Mouse (Mus musculus): ENCODE measurements around the gene Avpr1b. TPM values are rescaled to one million over a fixed set of nuclear protein-coding genes. Genes with fewer than 3 reads are reported as not detected.
A peak's percentile ranks its signal among the peaks of the same experiment; 100 is the strongest.

Avpr1b gene
- polyA plus RNA-seq (2015; fragmentation: Nextera tagmentation; extraction: Ambion mirVana): not detected in 2 replicates

DNA sequence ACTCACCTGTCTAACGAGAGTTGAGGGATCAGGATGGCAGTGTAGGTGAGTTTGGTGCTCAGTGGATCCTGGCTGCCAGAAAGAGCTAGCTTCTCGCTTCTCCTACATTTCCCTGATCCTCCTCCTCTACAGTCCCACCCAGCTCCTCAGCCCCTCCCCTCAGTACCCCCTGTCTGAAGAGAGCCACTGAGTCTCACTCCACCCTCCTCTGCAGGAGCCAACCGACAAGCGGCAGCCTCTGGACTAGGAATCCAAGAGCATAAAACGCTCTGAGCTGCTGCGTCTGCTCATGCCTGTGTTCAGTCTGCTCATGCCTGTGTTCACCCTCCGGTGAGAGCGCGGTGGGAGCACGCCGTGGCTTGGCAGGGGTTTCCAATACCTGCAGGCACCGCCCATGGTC is at the start of gene Avpr1b:
Gene Avpr1b (plus strand): TSS at position 335 of the 400 bp plus-strand sequence.
- DNase-seq (ENCODE audit: low spot score): no peak

GRCm38 (mm10) chr1:131551956-131552355 is 47.1 kb upstream of the Avpr1b start:
- DNase-seq (ENCODE audit: low spot score): no peak

GRCm38 (mm10) chr1:131553428-131553827 is 45.6 kb upstream of the Avpr1b start:
- DNase-seq (ENCODE audit: low spot score): no peak

- DNase-seq (ENCODE audit: low spot score): peak; percentile 89
These were observed 43.8 kb upstream of the Avpr1b start for GRCm38 (mm10) chr1:131555042-131555812.

GRCm38 (mm10) chr1:131560500-131560899 is 38.5 kb upstream of the Avpr1b start:
- no peak for DNase-seq (ENCODE audit: low spot score)

DNA sequence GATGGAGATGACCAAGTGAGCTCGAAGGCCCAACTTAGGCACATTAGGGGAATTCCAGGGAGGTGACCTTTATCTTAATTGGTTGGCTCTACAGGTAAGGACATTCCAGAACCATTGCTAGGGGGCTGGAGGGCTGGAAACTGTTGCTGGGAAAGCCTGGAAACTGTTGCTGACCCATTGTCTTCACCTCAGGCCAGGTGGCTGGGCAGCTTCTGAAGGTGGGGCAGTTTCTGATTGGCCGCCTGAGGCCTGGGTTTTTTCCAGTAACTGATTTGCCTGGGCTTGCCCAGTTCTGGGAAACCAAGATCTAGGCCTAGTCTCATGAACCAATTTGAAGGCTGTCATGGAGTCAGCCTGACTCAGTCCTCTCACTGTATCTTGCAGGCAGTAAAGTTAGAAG is 37.0 kb upstream of the Avpr1b start:
- no peak for DNase-seq (ENCODE audit: low spot score)

- peak; percentile 79 for DNase-seq (ENCODE audit: low spot score)
These were observed 33.0 kb upstream of the Avpr1b start for GRCm38 (mm10) chr1:131566056-131566455.

DNA sequence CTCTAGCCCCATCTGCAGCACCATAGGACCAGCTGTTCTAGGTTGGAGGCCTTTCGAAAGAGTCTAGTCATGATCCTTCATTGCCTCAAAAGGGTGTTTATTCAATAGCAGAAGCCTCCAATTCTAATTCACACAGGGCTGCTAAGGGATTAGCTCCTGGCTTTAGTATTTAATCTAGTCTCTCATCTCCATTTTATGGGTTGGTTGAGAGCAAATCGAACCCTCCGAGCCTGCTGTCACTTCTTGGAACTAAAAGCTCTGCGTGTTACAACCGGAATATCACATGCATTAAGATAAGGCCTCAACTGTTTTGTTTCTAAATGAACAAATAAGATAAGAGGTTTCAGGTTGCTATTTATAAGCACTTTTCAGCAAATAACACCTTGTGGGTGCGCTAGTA is 29.3 kb upstream of the Avpr1b start:
- no peak for DNase-seq (ENCODE audit: low spot score)

DNA sequence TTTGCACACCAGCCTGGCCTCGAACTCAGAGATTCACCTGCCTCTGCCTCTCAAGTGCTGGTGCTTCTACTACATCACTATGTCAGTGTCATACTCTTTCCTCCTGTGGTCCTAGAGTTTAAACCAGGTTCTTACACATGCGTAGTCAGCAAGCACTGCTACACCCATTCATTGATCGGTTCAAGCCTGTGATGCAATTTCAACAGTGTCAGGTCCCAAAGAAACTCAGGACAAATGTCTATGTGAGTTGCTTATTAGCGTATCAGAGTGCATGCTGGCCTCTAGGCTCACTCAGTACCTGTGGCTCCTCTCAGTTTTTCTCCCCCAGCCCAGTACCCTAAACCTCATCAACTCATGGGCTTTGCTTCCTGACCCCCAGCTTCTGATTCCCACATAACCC is 28.6 kb upstream of the Avpr1b start:
- DNase-seq (ENCODE audit: low spot score): no peak

DNA sequence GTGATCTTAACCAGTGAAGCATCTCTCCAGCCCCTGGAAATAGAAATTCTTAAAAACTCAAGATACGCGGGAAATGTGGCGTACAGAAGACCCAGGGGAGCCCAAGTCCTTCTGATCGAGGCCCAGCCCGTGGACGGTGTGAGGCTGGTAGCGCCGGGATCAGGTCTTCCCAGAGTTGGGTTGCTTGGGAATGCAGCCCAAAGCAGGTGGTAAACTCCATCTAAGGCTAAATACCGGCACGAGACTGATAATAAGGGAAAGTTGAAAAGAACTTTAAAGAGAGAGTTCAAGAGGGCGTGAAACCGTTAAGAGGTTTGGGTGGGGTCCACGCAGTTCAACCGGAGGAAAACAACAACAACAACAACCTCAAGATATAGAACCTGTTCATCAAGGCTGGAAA is 25.3 kb upstream of the Avpr1b start:
- peak; percentile 46 for DNase-seq (ENCODE audit: low spot score)

GRCm38 (mm10) chr1:131578943-131579680 is 19.9 kb upstream of the Avpr1b start:
- DNase-seq (ENCODE audit: low spot score): peak; percentile 37

DNA sequence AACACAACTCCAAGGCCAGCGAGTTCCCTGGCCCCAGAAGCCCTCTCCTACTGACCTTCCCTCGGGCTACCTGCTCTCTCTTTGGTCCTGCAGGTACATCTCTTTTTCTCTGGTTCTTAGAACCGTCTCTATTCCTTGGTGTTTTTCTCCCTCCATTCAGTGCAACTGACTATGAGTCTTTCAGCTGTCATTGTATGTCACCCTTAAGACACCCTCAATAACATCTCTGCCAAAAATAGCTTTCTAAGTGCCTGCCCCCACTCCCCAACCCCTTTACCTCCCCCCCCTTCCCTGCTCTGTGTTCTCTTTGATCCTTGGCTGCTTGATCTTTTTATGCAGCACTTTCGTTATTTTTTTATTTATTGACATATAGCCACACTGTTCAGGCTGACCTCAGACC is 18.6 kb upstream of the Avpr1b start:
- peak; percentile 23 for DNase-seq (ENCODE audit: low spot score)

DNA sequence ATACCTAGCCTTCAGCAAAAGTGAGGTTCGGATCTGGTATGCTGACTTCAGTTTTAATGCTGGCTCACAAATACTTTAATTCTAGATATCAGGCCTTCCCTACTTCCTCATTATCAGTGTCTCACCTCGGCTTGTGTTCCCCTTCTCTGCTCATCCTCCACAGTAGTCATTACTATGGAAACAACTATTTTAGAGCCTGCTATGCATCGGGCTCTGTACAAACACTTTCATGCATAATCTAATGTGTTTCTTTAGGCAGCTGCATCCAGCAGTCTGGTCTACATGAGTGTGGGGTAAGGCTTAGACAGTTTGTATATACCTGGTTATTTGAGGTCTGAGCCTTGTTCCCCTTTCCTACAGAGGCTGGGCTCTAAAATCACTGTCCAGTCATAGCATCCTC is 15.4 kb upstream of the Avpr1b start:
- DNase-seq (ENCODE audit: low spot score): no peak

DNA sequence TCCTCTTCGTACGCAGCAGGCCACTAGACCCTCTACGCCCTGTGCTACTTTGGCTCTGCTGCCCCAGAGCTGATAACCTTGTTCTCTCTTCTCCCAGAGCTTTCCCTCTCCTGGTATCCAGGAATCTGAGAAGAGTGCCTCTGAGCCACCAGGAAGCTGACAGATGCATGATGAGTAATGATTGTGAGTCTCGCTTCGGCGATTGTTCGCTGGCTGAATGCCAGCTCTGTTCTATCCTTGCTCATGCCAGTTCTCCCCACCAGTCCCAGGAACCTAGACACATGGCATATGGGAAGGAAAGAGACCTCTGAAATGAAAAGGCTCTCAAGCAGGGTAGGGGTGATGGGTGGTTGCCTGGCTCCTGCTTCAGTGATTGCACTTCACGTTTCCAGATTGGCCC is 12.2 kb upstream of the Avpr1b start:
- no peak for DNase-seq (ENCODE audit: low spot score)

DNA sequence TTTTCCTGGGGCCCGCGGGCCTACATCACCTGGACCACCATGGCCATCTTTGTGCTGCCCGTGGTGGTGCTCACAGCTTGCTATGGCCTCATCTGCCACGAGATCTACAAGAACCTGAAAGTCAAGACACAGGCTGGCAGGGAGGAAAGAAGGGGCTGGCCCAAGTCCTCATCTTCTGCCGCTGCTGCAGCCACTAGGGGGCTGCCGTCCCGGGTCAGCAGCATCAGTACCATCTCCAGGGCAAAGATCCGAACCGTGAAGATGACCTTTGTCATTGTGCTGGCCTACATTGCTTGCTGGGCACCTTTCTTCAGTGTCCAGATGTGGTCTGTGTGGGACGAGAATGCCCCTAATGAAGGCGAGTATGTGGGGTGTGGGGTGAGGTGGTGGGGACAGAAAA is 1.3 kb downstream of the Avpr1b start:
- no peak for DNase-seq (ENCODE audit: low spot score)

GRCm38 (mm10) chr1:131606719-131607118 is 7.7 kb downstream of the Avpr1b start:
- DNase-seq (ENCODE audit: low spot score): no peak

GRCm38 (mm10) chr1:131612556-131613155 is 13.6 kb downstream of the Avpr1b start:
- DNase-seq (ENCODE audit: low spot score): no peak

DNA sequence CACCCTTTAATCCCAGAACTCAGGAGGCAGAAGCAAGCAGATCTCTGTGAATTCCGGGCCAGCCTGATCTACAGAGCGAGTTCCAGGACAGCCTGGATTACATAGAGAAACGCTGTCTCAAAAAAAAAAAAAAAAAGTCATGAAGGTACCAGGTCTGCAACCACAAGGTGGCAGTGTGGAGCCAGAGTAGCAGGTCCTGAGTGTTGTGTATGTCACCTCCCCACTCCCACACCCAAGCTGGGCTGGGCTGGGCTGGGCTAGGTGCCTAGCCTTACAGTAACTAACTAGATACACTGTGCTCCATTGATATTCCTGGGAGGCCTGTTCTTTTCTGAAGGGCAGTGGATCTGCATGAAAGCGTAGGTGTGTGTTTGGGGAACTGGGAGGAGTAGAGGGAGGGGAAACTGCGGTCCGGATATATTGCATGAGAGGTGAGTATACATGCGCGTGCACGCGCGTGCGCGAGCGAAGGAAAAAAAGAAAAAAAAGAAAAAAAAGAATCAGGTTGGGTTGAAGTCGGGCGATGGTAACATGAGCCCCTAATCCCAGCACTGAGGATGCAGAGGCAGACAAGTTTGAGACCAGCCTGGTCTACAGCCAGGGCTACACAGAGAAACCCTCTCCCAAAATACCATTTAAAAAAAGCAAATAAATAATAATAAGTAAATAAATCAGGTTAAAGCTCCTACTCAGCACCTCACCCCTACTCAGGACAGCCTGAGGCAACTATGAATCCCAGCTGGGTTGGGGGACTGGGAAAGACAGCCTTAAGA is 14.5 kb downstream of the Avpr1b start:
- peak; percentile 86 for DNase-seq (ENCODE audit: low spot score)

DNA sequence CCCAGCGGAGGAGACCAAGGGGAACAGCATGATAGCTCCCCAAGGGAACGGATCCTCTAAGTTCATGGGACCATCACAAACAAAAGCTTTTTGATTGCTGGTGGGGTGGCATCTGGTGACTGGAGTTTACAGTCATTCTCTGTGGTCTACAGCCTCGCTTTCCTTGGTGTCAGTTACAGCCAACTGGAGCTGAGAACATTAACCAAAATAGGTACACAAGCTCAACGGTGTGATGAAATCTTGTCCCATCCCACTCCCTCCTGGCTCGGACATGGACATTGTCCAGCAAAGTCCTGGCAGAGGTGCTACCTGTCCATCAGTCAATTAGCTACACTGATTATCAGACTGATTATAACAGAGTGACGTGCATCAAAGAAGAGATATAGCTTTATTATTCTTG is 15.6 kb downstream of the Avpr1b start:
- no peak for DNase-seq (ENCODE audit: low spot score)

GRCm38 (mm10) chr1:131616131-131616530 is 17.1 kb downstream of the Avpr1b start:
- DNase-seq (ENCODE audit: low spot score): no peak

DNA sequence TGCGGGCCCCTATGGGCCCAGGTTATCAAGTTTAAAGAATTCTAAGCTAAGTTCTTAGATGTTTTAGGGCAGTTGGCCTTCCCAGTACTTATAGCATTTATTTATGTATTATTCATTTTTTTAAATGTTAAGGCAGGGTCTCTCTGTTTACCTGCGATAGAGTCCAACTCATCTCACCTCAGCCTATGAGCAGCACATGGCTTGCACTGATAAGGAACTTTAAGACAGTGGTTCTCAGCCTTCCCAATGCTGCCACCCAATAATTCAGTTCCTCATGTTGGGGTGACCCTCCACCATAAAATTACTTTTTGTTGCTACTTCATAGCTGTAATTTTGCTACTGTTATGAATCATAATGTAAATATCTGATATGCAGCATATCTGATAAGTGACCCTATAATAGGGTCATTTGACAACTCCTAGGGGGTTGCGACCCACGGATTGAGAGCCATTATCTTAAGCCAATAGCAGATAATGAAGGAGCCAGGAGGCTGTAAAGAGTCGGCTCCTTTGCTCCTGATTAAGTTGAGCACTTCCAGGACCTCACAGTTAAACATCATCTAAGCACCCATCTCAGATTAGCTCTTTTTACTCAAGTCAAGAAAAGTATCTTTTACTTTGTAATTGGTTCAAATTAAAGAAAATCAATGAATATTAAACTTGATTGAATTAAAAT is 17.6 kb downstream of the Avpr1b start:
- DNase-seq (ENCODE audit: low spot score): no peak

All from thymus, postnatal 0 days (tissue).